8 mouse cellular contexts compared by ENCODE assay signal in genomic region chr2:91361068-91361528, GRCm38 (mm10).
A peak's percentile ranks its signal among the peaks of the same experiment; 100 is the strongest.
DNase-seq lines count a peak whose midpoint lies in the region; ATAC-seq lines count a peak whose summit lies in the region.

No protein-coding gene starts in this region.

- H3K36me3 ChIP-seq in hindbrain, embryonic 15.5 days = no peaks in the 10 kb centered on the region
- no peaks in the 10 kb centered on the region for H3K36me3 ChIP-seq in hindbrain, embryonic 10.5 days
- H3K36me3 ChIP-seq in lung, embryonic 15.5 days = no peaks in the 10 kb centered on the region
- H3K36me3 ChIP-seq in liver, embryonic 12.5 days = no peaks in the 10 kb centered on the region

- ATAC-seq in hindbrain, embryonic 15.5 days (ENCODE audit: low FRiP score, low read depth) = no peak
- peak; percentile 79 for ATAC-seq in lung, embryonic 15.5 days (ENCODE audit: borderline replicate concordance, extremely low read depth, low FRiP score, low TSS enrichment)
- ATAC-seq in cerebellum, adult (ENCODE audit: insufficient number of reproducible peaks, low FRiP score, low TSS enrichment) = no peak
- no peak for ATAC-seq in monocyte, adult 5-6 weeks (replicated peaks; ENCODE audit: insufficient number of reproducible peaks, low FRiP score, low TSS enrichment, poor library complexity, severe bottlenecking)
- no peak for ATAC-seq in liver, embryonic 12.5 days

- H3K4me2 ChIP-seq in hindbrain, embryonic 15.5 days = no peak overlapping the region
- H3K4me2 ChIP-seq in lung, embryonic 15.5 days = peak overlapping the region; percentile 8; the same call in 1 of the 2 replicates
- no peak overlapping the region for H3K4me2 ChIP-seq in liver, embryonic 12.5 days

- peak overlapping the region; percentile 54; the same call in 1 of the 2 replicates for H3K27ac ChIP-seq in hindbrain, embryonic 15.5 days (replicated peaks)
- no peak overlapping the region for H3K27ac ChIP-seq in hindbrain, embryonic 10.5 days
- H3K27ac ChIP-seq in lung, embryonic 15.5 days = peak overlapping the region; percentile 76
- no peak overlapping the region for H3K27ac ChIP-seq in liver, embryonic 12.5 days

- WGBS in hindbrain, embryonic 15.5 days = 42% methylated on average over 4 of the region's 4 CpGs
- 36% methylated on average over 4 of the region's 4 CpGs for WGBS in hindbrain, embryonic 10.5 days
- WGBS in lung, embryonic 15.5 days = 15% methylated on average over 4 of the region's 4 CpGs
- WGBS in liver, embryonic 12.5 days (ENCODE audit: insufficient replicate concordance) = 16% methylated on average over 4 of the region's 4 CpGs

- DNase-seq in hindbrain, embryonic 10.5 days (ENCODE audit: low spot score) = no peak
- DNase-seq in Muller cell, postnatal 12 days (ENCODE audit: inconsistent ontology term) = peak; percentile 71
- DNase-seq in gastrocnemius, postnatal 36 days = peak; percentile 27 to 28

- no peak overlapping the region for H3K9ac ChIP-seq in hindbrain, embryonic 15.5 days
- no peak overlapping the region for H3K9ac ChIP-seq in lung, embryonic 15.5 days
- no peak overlapping the region for H3K9ac ChIP-seq in liver, embryonic 12.5 days

- no peaks in the 10 kb centered on the region for H3K27me3 ChIP-seq in hindbrain, embryonic 15.5 days
- no peaks in the 10 kb centered on the region for H3K27me3 ChIP-seq in hindbrain, embryonic 10.5 days (ENCODE audit: insufficient read depth, poor library complexity, severe bottlenecking)
- no peaks in the 10 kb centered on the region for H3K27me3 ChIP-seq in lung, embryonic 15.5 days
- no peaks in the 10 kb centered on the region for H3K27me3 ChIP-seq in liver, embryonic 12.5 days (replicated peaks)

- intact Hi-C loops in gastrocnemius, postnatal 36 days (cut with DNase I) = no loop called here

- peaks cover 5% of the 10 kb centered on the region; the same call in 1 of the 2 replicates for H3K4me1 ChIP-seq in hindbrain, embryonic 15.5 days (replicated peaks)
- peaks cover 8% of the 10 kb centered on the region; the same call in 1 of the 2 replicates for H3K4me1 ChIP-seq in hindbrain, embryonic 10.5 days (replicated peaks)
- H3K4me1 ChIP-seq in lung, embryonic 15.5 days = peaks cover 18% of the 10 kb centered on the region
- H3K4me1 ChIP-seq in liver, embryonic 12.5 days = 0 out of 2 replicates have a peak, but pooled peaks cover 5% of the 10 kb centered on the region

- H3K4me3 ChIP-seq in hindbrain, embryonic 15.5 days = no peak overlapping the region
- H3K4me3 ChIP-seq in hindbrain, embryonic 10.5 days = no peak overlapping the region
- H3K4me3 ChIP-seq in lung, embryonic 15.5 days = no peak overlapping the region
- H3K4me3 ChIP-seq in liver, embryonic 12.5 days = no peak overlapping the region

- no peaks in the 10 kb centered on the region for H3K9me3 ChIP-seq in hindbrain, embryonic 15.5 days
- no peaks in the 10 kb centered on the region for H3K9me3 ChIP-seq in hindbrain, embryonic 10.5 days
- no peaks in the 10 kb centered on the region for H3K9me3 ChIP-seq in lung, embryonic 15.5 days
- no peaks in the 10 kb centered on the region for H3K9me3 ChIP-seq in liver, embryonic 12.5 days (replicated peaks)

Comparison
In these comparisons a context has a peak if more than half of its experiments do, and no peak if none do; other contexts are left out.
1. H3K27ac ChIP-seq: peak in hindbrain, embryonic 15.5 days (single experiment) and lung, embryonic 15.5 days (single experiment); none in hindbrain, embryonic 10.5 days (single experiment) and liver, embryonic 12.5 days (single experiment).